Mouse (Mus musculus) myocyte (in vitro differentiated cells): Measurements from ENCODE around the gene Hist1h1e.

Experiments used
- CEBPB ChIP-seq: IDR thresholded peaks from 2 replicates; pipeline ENCODE4 v1.6.1; 2011; ENCODE audit warnings: mild to moderate bottlenecking, moderate library complexity; ENCODE audit not compliant: poor library complexity, insufficient read depth, severe bottlenecking
- E2F4 ChIP-seq: IDR thresholded peaks from one replicate; pipeline ENCODE4 v1.6.1; 2011; ENCODE audit warnings: mild to moderate bottlenecking, control low read depth, moderate library complexity; ENCODE audit not compliant: insufficient read depth
- POLR2A ChIP-seq: IDR thresholded peaks from one replicate; pipeline ENCODE4 v1.6.1; 2011; ENCODE audit warnings: low read depth, mild to moderate bottlenecking, control low read depth, moderate library complexity; ENCODE audit not compliant: insufficient read length
- TCF3 ChIP-seq: IDR thresholded peaks from one replicate; pipeline ENCODE4 v1.6.1; 2011; ENCODE audit warnings: low read depth, control low read depth; ENCODE audit not compliant: insufficient read length

- TF ChIP-seq E2F4: no peak
- TF ChIP-seq POLR2A: no peak
- no peak for TF ChIP-seq CEBPB
- no peak for TF ChIP-seq TCF3
Measured at GRCm38 (mm10) chr13:23611638-23612037, 10.7 kb downstream of the Hist1h1e start.
